Mouse (Mus musculus): ENCODE data around the gene Poll.

GRCm38 (mm10) chr19:45565925-45566715, 5.8 kb upstream of the Poll start:
- TF ChIP-seq CTCF (IDR thresholded peaks at IDR 0.05; ENCODE audit: low read depth, low read length): no peak
- TF ChIP-seq GATA1 (IDR thresholded peaks at IDR 0.05; ENCODE audit: borderline replicate concordance, low read length): no peak
